Mouse (Mus musculus) myocyte (in vitro differentiated cells): ENCODE measurements around the gene Olfr1386. TPM values are rescaled to one million over a fixed set of nuclear protein-coding genes. Genes with fewer than 3 reads are reported as not detected.
"Not testable (repeated sequence)": the region's sequence is repeated elsewhere in the genome, so short reads cannot be mapped to it uniquely, and the experiment has no call there.

Experiments used
- H3K27me3 ChIP-seq: one replicate; pipeline ENCODE4 v1.6.1; 2011; ENCODE audit not compliant: control insufficient read depth, insufficient read depth, insufficient read length
- H3K36me3 ChIP-seq: one replicate; pipeline ENCODE4 v1.6.1; 2011; ENCODE audit not compliant: control insufficient read depth, insufficient read depth
- H3K4me2 ChIP-seq: one replicate; pipeline ENCODE4 v1.6.1; 2011; ENCODE audit warnings: low read depth, control low read depth
- H3K4me3 ChIP-seq: one replicate; pipeline ENCODE4 v1.5.1; 2011; ENCODE audit warnings: mild to moderate bottlenecking, control low read depth, moderate library complexity
- H3K79me2 ChIP-seq: one replicate; pipeline ENCODE4 v1.6.1; 2011; ENCODE audit not compliant: control insufficient read depth, insufficient read depth
- H3ac ChIP-seq: one replicate; pipeline ENCODE4 v1.6.1; 2011; ENCODE audit not compliant: control insufficient read depth, insufficient read length
- CEBPB ChIP-seq: IDR thresholded peaks from 2 replicates; pipeline ENCODE4 v1.6.1; 2011; ENCODE audit warnings: mild to moderate bottlenecking, moderate library complexity; ENCODE audit not compliant: poor library complexity, insufficient read depth, severe bottlenecking
- E2F4 ChIP-seq: IDR thresholded peaks from one replicate; pipeline ENCODE4 v1.6.1; 2011; ENCODE audit warnings: mild to moderate bottlenecking, control low read depth, moderate library complexity; ENCODE audit not compliant: insufficient read depth
- MAX ChIP-seq: IDR thresholded peaks from one replicate; pipeline ENCODE4 v1.6.1; 2011; ENCODE audit warnings: low read depth, mild to moderate bottlenecking, control low read depth
- MYOD1 ChIP-seq, 3 experiments: IDR thresholded peaks; one replicate each; pipeline ENCODE4 v1.6.1; 2011; ENCODE audit warnings: control low read depth in 2 of 3, low read depth in 2 of 3, mild to moderate bottlenecking in 2 of 3, moderate library complexity in 1 of 3; ENCODE audit not compliant: insufficient read length in 2 of 3, control insufficient read depth in 1 of 3
- MYOG ChIP-seq, 3 experiments: IDR thresholded peaks; one replicate each; pipeline ENCODE4 v1.6.1; 2011; ENCODE audit warnings: control low read depth in 2 of 3, low read depth in 2 of 3, mild to moderate bottlenecking in 2 of 3; ENCODE audit not compliant: insufficient read length in 2 of 3, control insufficient read depth in 1 of 3, insufficient read depth in 1 of 3
- POLR2A ChIP-seq: IDR thresholded peaks from one replicate; pipeline ENCODE4 v1.6.1; 2011; ENCODE audit warnings: low read depth, mild to moderate bottlenecking, control low read depth, moderate library complexity; ENCODE audit not compliant: insufficient read length
- POLR2AphosphoS2 ChIP-seq: IDR thresholded peaks from one replicate; pipeline ENCODE4 v1.6.1; 2011; ENCODE audit warnings: low read depth, control low read depth; ENCODE audit not compliant: insufficient read length
- REST ChIP-seq: IDR thresholded peaks from one replicate; pipeline ENCODE4 v1.6.1; 2011; ENCODE audit warnings: mild to moderate bottlenecking, control low read depth, moderate library complexity; ENCODE audit not compliant: insufficient read depth, insufficient read length
- SRF ChIP-seq: IDR thresholded peaks from one replicate; pipeline ENCODE4 v1.6.1; 2011; ENCODE audit warnings: low read depth; ENCODE audit not compliant: control insufficient read depth, insufficient read length
- TCF12 ChIP-seq: IDR thresholded peaks from one replicate; pipeline ENCODE4 v1.6.1; 2011; ENCODE audit warnings: mild to moderate bottlenecking, control low read depth; ENCODE audit not compliant: poor library complexity, insufficient read depth, severe bottlenecking
- TCF3 ChIP-seq: IDR thresholded peaks from one replicate; pipeline ENCODE4 v1.6.1; 2011; ENCODE audit warnings: low read depth, control low read depth; ENCODE audit not compliant: insufficient read length
- USF1 ChIP-seq: IDR thresholded peaks from one replicate; pipeline ENCODE4 v1.6.1; 2011; ENCODE audit warnings: low read depth, mild to moderate bottlenecking, control low read depth, moderate library complexity
- polyA plus RNA-seq: library from polyadenylated mRNA; unstranded; fragments of >200 nt; fragmentation: generic; extraction: Trizol; gene quantifications from one replicate; pipeline ENCODE4 v1.2.1, GENCODE M21; 2012; ENCODE audit warnings: missing spikeins

Gene Olfr1386
- polyA plus RNA-seq: not detected

DNA sequence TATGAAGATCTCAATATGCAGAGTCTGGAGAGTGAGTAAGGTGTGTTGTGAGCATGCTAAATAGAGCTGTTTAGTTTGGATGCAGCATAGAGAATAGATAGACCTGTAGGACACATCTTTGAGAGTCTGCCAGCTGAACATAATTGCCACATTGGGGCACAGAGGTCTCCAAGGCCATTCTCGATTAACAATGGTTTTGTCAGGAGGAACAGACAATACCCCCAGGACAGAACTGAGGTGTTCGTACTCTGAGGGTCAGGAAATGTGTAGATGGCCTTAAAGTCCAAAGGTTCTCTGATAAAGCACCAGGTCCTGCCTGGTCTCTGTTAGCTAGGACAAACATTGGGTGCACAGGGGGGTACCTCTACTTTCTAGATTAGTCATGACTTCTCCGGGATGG, at the start of gene Olfr1386:
TSS of gene Olfr1386 (plus strand) at position 301 of the 400 bp plus-strand sequence.
- H3ac ChIP-seq, H3K27me3 ChIP-seq, H3K4me2 ChIP-seq, H3K4me3 ChIP-seq, H3K36me3 ChIP-seq, H3K79me2 ChIP-seq: not testable (repeated sequence)

DNA sequence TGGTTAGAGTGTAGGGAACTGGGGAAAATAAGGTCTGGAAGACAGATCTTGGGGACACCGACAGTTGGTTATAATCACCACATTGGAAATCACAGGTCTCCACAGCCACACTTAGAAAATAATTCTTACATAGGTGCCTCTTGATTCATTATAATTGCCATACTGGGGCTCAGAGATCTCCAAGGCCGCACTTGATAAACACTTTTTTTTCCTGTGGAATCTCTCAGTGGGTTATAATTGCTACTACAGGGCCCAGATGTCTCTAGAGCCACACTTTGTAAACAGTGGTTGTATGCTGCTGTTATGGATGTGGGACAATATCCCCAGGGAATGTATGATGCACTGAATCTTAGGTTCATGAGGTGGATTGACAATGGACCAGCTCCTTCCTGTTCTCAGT, 42.1 kb upstream of the Olfr1386 start, which contains the start of gene Olfr1389:
TSS of gene Olfr1389 (plus strand) at position 301 of the 400 bp plus-strand sequence.
- Histone ChIP-seq H3ac (no peak within 1 kb of the TSS), H3K4me2 (no peak within 1 kb of the TSS), H3K27me3 (no peaks in the 10 kb centered on the region), H3K36me3 (no peaks in the 10 kb centered on the region), H3K79me2 (no peaks in the 10 kb centered on the region), H3K4me3 (no peak within 1 kb of the TSS)
- TF ChIP-seq POLR2A (no peak), REST (no peak), POLR2AphosphoS2 (no peak), SRF (no peak), E2F4 (no peak), TCF3 (no peak), CEBPB (no peak)

DNA sequence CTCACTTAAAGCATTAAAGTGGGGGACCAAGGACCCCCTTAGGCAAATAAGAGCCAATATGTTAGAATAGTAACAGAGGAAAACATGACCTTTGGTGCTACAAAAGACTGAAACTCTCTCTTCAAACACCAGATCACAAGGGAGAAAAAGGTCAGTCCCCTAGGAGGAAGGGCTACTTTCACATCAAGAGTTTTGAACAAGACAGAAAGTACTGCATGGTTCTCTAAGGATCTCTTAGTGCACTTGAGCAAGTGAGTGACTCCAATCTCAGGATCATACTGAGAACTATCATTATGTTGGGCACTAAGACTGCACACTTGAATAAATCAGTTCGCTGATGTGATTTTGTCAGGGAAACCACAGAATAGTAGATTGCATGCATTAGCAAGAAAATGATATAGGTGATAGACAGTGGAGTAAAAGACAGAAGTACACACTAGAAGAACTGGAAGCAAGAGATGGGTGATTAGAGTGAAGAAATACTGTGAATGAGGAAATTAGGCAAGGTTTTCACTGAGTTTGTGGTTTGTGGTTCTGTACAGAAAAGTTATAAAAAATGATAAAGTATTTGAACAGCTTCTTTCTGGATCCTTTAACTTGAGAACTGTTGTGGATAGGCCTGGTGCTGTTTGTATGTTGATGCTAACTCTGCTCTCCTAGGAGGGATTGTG, 39.5 kb upstream of the Olfr1386 start:
- Histone ChIP-seq H3K27me3 (no peaks in the 10 kb centered on the region), H3K36me3 (no peaks in the 10 kb centered on the region), H3K79me2 (no peaks in the 10 kb centered on the region), H3ac (no peak overlapping the region), H3K4me3 (no peak overlapping the region), H3K4me2 (no peak overlapping the region)
- TF ChIP-seq CEBPB (no peak), E2F4 (no peak), TCF3 (no peak), POLR2AphosphoS2 (no peak), MYOD1 (IDR thresholded peaks at IDR 0.05; ENCODE audit: control insufficient read depth in 1 of 3, insufficient read length in 2 of 3, low read depth in 2 of 3) (no peak), USF1 (no peak), TCF12 (no peak), REST (no peak), SRF (no peak), MAX (no peak), POLR2A (no peak)

GRCm38 (mm10) chr11:49429641-49430040, 35.2 kb upstream of the Olfr1386 start:
- no peak overlapping the region for H3ac ChIP-seq
- H3K36me3 ChIP-seq: no peaks in the 10 kb centered on the region
- no peak overlapping the region for H3K4me3 ChIP-seq
- H3K27me3 ChIP-seq: no peaks in the 10 kb centered on the region
- TF ChIP-seq REST (no peak), USF1 (no peak)
- no peaks in the 10 kb centered on the region for H3K79me2 ChIP-seq
- H3K4me2 ChIP-seq: no peak overlapping the region

GRCm38 (mm10) chr11:49436411-49436810, 28.4 kb upstream of the Olfr1386 start, which contains the start of gene Olfr1388:
Gene Olfr1388, plus strand, starts transcription at chr11:49436624.
- H3K36me3 ChIP-seq: no peaks in the 10 kb centered on the region
- H3K27me3 ChIP-seq: no peaks in the 10 kb centered on the region
- no peak within 1 kb of the TSS for H3K4me2 ChIP-seq
- H3K79me2 ChIP-seq: no peaks in the 10 kb centered on the region
- H3K4me3 ChIP-seq: no peak within 1 kb of the TSS
- no peak for TF ChIP-seq USF1
- TF ChIP-seq TCF12: no peak
- no peak for TF ChIP-seq MYOD1 (IDR thresholded peaks at IDR 0.05; ENCODE audit: control insufficient read depth in 1 of 3, insufficient read length in 2 of 3, low read depth in 2 of 3)
- no peak for TF ChIP-seq REST
- no peak for TF ChIP-seq TCF3
- no peak for TF ChIP-seq MAX
- no peak for TF ChIP-seq POLR2A
- no peak for TF ChIP-seq CEBPB
- TF ChIP-seq MYOG (IDR thresholded peaks at IDR 0.05; ENCODE audit: control insufficient read depth in 1 of 3, insufficient read depth in 1 of 3, insufficient read length in 2 of 3, low read depth in 2 of 3): no peak
- no peak for TF ChIP-seq E2F4
- TF ChIP-seq POLR2AphosphoS2: no peak
- TF ChIP-seq SRF: no peak
- H3ac ChIP-seq: no peak within 1 kb of the TSS

- Histone ChIP-seq H3K27me3 (no peaks in the 10 kb centered on the region), H3K4me3 (no peak within 1 kb of the TSS), H3ac (no peak within 1 kb of the TSS), H3K36me3 (no peaks in the 10 kb centered on the region), H3K4me2 (no peak within 1 kb of the TSS), H3K79me2 (no peaks in the 10 kb centered on the region)
- no peak for TF ChIP-seq E2F4
- TF ChIP-seq TCF3: no peak
- no peak for TF ChIP-seq MYOG (IDR thresholded peaks at IDR 0.05; ENCODE audit: control insufficient read depth in 1 of 3, insufficient read depth in 1 of 3, insufficient read length in 2 of 3, low read depth in 2 of 3)
- TF ChIP-seq POLR2A: no peak
- no peak for TF ChIP-seq USF1
- TF ChIP-seq CEBPB: no peak
- TF ChIP-seq REST: no peak
- TF ChIP-seq MAX: no peak
- TF ChIP-seq MYOD1 (IDR thresholded peaks at IDR 0.05; ENCODE audit: control insufficient read depth in 1 of 3, insufficient read length in 2 of 3, low read depth in 2 of 3): no peak
- TF ChIP-seq SRF: no peak
- TF ChIP-seq POLR2AphosphoS2: no peak
- no peak for TF ChIP-seq TCF12
These were observed 9.8 kb upstream of the Olfr1386 start, which contains the start of gene Olfr1387 for GRCm38 (mm10) chr11:49455043-49455442. Gene Olfr1387, plus strand, starts transcription at chr11:49455343.
